Mouse (Mus musculus) heart, postnatal 0 days (tissue): ENCODE measurements around the gene Zkscan6.

ENCODE experiments used
- CTCF ChIP-seq: IDR thresholded peaks from 2 replicates; pipeline ENCODE4 v1.5.1; 2016; ENCODE audit warnings: antibody characterized with exemption, control low read depth, low read depth
- EP300 ChIP-seq: IDR thresholded peaks from 2 replicates; pipeline ENCODE4 v1.6.1; 2016; ENCODE audit warnings: antibody characterized with exemption, low read depth

DNA sequence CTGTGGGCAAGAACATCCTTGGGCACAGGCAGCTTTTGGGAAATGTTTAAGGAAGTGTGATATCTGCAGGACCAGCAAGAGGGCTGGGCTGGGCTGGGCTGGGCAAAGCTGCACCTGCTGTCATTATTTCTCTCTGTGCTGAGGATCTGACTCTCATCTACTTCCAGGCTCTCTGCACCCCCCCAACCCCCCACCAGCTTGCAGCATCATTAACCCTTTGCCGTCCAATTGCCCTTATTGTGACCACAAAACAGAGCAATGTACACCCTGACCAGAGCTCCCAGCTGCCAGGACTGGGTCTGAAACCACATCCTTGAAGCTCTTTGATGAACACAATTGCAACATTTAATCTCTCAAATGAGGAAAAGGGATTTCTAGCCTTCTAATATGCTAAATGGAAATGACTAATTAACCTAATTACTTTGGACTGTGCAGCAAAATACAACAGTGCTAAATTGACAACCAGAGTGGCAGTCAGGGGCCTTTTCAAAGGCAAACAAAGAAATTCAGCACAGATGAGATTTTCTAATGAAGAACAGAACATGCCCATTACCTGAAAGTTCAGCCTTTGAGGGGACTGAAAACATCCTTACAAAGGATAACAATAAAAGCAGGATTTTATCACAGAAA lies 70.3 kb downstream of the Zkscan6 start:
- no peak for TF ChIP-seq CTCF
- TF ChIP-seq EP300, result no peak
